Mouse (Mus musculus): ENCODE results near the gene Hist1h4b. TPM values are rescaled to one million over a fixed set of nuclear protein-coding genes. Genes with fewer than 3 reads are reported as not detected.

Hist1h4b gene
- polyA plus RNA-seq, 1 experiment = 101 TPM

- no peak for TF ChIP-seq POLR2A (IDR thresholded peaks at IDR 0.05; ENCODE audit: control insufficient read depth, extremely low read depth, insufficient read depth, low read length, poor library complexity)
- TF ChIP-seq CTCF (IDR thresholded peaks at IDR 0.05; ENCODE audit: borderline replicate concordance, control insufficient read depth, extremely low read depth, insufficient read depth, low read length, poor library complexity) = no peak
- no peak for DNase-seq
- Histone ChIP-seq H3K4me3 (ENCODE audit: control insufficient read depth, insufficient read depth, low read length) (no peak overlapping the region), H3K4me1 (replicated peaks; ENCODE audit: control insufficient read depth, insufficient read depth, low read length) (peaks cover 3% of the 10 kb centered on the region), H3K27ac (ENCODE audit: control insufficient read depth, insufficient read depth, low read length) (no peak overlapping the region), H3K36me3 (ENCODE audit: control insufficient read depth, insufficient read depth, low read length) (no peaks in the 10 kb centered on the region), H3K27me3 (ENCODE audit: control insufficient read depth, insufficient read depth, low read length) (no peaks in the 10 kb centered on the region)
Measured at GRCm38 (mm10) chr13:23755000-23755399, 1.8 kb upstream of the Hist1h4b start.

DNA sequence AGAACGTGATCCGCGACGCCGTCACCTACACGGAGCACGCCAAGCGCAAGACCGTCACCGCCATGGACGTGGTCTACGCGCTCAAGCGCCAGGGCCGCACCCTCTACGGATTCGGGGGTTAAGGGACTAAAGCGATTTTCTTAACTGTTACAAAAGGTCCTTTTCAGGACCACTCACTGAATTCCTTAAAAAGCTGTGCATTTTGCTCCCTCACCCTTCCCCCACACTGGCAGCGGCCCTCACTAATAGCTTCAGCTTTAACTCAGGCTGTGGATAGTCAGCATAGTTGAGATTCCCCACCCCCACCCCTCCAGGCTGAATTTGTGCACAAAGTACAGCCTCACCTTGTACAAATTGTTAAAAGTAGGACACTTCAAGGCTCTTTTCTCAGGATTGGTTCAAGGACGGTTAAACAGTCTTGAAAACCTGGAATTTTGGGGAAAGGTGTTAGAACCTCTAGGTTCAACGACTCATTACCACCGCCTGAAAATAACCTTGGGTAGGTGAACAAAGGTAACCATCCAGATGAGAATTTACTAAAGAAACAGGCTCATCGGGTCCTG lies 479 bp downstream of the Hist1h4b start:
- no peak for DNase-seq
- TF ChIP-seq POLR2A (IDR thresholded peaks at IDR 0.05; ENCODE audit: control insufficient read depth, extremely low read depth, insufficient read depth, low read length, poor library complexity) (no peak), CTCF (IDR thresholded peaks at IDR 0.05; ENCODE audit: borderline replicate concordance, control insufficient read depth, extremely low read depth, insufficient read depth, low read length, poor library complexity) (no peak)
- Histone ChIP-seq H3K4me3 (ENCODE audit: control insufficient read depth, insufficient read depth, low read length) (peak overlapping the region; percentile 28), H3K36me3 (ENCODE audit: control insufficient read depth, insufficient read depth, low read length) (no peaks in the 10 kb centered on the region), H3K4me1 (replicated peaks; ENCODE audit: control insufficient read depth, insufficient read depth, low read length) (peaks cover 3% of the 10 kb centered on the region), H3K27me3 (ENCODE audit: control insufficient read depth, insufficient read depth, low read length) (no peaks in the 10 kb centered on the region), H3K27ac (ENCODE audit: control insufficient read depth, insufficient read depth, low read length) (peak overlapping the region; percentile 66)
- WGBS = 2% methylated on average over 20 of the region's 23 CpGs

GRCm38 (mm10) chr13:23757921-23758320 lies 1.1 kb downstream of the Hist1h4b start:
- Histone ChIP-seq H3K4me1 (replicated peaks; ENCODE audit: control insufficient read depth, insufficient read depth, low read length) (peaks cover 3% of the 10 kb centered on the region), H3K27ac (ENCODE audit: control insufficient read depth, insufficient read depth, low read length) (no peak overlapping the region), H3K27me3 (ENCODE audit: control insufficient read depth, insufficient read depth, low read length) (no peaks in the 10 kb centered on the region), H3K4me3 (ENCODE audit: control insufficient read depth, insufficient read depth, low read length) (no peak overlapping the region), H3K36me3 (ENCODE audit: control insufficient read depth, insufficient read depth, low read length) (no peaks in the 10 kb centered on the region)
- no peak for DNase-seq
- no peak for TF ChIP-seq POLR2A (IDR thresholded peaks at IDR 0.05; ENCODE audit: control insufficient read depth, extremely low read depth, insufficient read depth, low read length, poor library complexity)
- no peak for TF ChIP-seq CTCF (IDR thresholded peaks at IDR 0.05; ENCODE audit: borderline replicate concordance, control insufficient read depth, extremely low read depth, insufficient read depth, low read length, poor library complexity)
- 51% methylated on average over 3 of the region's 3 CpGs for WGBS

- Histone ChIP-seq H3K4me1 (replicated peaks; ENCODE audit: control insufficient read depth, insufficient read depth, low read length) (peaks cover 8% of the 10 kb centered on the region), H3K36me3 (ENCODE audit: control insufficient read depth, insufficient read depth, low read length) (no peaks in the 10 kb centered on the region), H3K27ac (ENCODE audit: control insufficient read depth, insufficient read depth, low read length) (no peak overlapping the region), H3K27me3 (ENCODE audit: control insufficient read depth, insufficient read depth, low read length) (no peaks in the 10 kb centered on the region), H3K4me3 (ENCODE audit: control insufficient read depth, insufficient read depth, low read length) (no peak overlapping the region)
- WGBS = 93% methylated on average over 3 of the region's 3 CpGs
- TF ChIP-seq POLR2A (IDR thresholded peaks at IDR 0.05; ENCODE audit: control insufficient read depth, extremely low read depth, insufficient read depth, low read length, poor library complexity) = no peak
- TF ChIP-seq CTCF (IDR thresholded peaks at IDR 0.05; ENCODE audit: borderline replicate concordance, control insufficient read depth, extremely low read depth, insufficient read depth, low read length, poor library complexity) = no peak
- DNase-seq = no peak
Measured at GRCm38 (mm10) chr13:23759251-23759771, 2.5 kb downstream of the Hist1h4b start.

GRCm38 (mm10) chr13:23759916-23760239 lies 3.1 kb downstream of the Hist1h4b start:
- peaks cover 11% of the 10 kb centered on the region for H3K4me1 ChIP-seq (replicated peaks; ENCODE audit: control insufficient read depth, insufficient read depth, low read length)
- H3K27ac ChIP-seq (ENCODE audit: control insufficient read depth, insufficient read depth, low read length) = no peak overlapping the region; the same call in 1 of the 2 replicates
- no peaks in the 10 kb centered on the region for H3K27me3 ChIP-seq (ENCODE audit: control insufficient read depth, insufficient read depth, low read length)
- TF ChIP-seq CTCF (IDR thresholded peaks at IDR 0.05; ENCODE audit: borderline replicate concordance, control insufficient read depth, extremely low read depth, insufficient read depth, low read length, poor library complexity) (no peak), POLR2A (IDR thresholded peaks at IDR 0.05; ENCODE audit: control insufficient read depth, extremely low read depth, insufficient read depth, low read length, poor library complexity) (no peak)
- 27% methylated on average over 1 of the region's 1 CpGs for WGBS
- no peak overlapping the region for H3K4me3 ChIP-seq (ENCODE audit: control insufficient read depth, insufficient read depth, low read length)
- no peaks in the 10 kb centered on the region for H3K36me3 ChIP-seq (ENCODE audit: control insufficient read depth, insufficient read depth, low read length)
- peak; percentile 39 for DNase-seq

GRCm38 (mm10) chr13:23760240-23760971 lies 3.6 kb downstream of the Hist1h4b start:
- no peaks in the 10 kb centered on the region for H3K36me3 ChIP-seq (ENCODE audit: control insufficient read depth, insufficient read depth, low read length)
- DNase-seq = no peak
- peak overlapping the region; percentile 78 for H3K27ac ChIP-seq (ENCODE audit: control insufficient read depth, insufficient read depth, low read length)
- WGBS = 1% methylated on average over 22 of the region's 27 CpGs
- TF ChIP-seq POLR2A (IDR thresholded peaks at IDR 0.05; ENCODE audit: control insufficient read depth, extremely low read depth, insufficient read depth, low read length, poor library complexity) = no peak
- no peak for TF ChIP-seq CTCF (IDR thresholded peaks at IDR 0.05; ENCODE audit: borderline replicate concordance, control insufficient read depth, extremely low read depth, insufficient read depth, low read length, poor library complexity)
- no peaks in the 10 kb centered on the region for H3K27me3 ChIP-seq (ENCODE audit: control insufficient read depth, insufficient read depth, low read length)
- peak overlapping the region; percentile 40 for H3K4me3 ChIP-seq (ENCODE audit: control insufficient read depth, insufficient read depth, low read length)
- peaks cover 12% of the 10 kb centered on the region for H3K4me1 ChIP-seq (replicated peaks; ENCODE audit: control insufficient read depth, insufficient read depth, low read length)

Data from thymus, adult 2 months (tissue).